Mouse (Mus musculus) liver, postnatal 0 days (tissue): ENCODE data around the gene Pirt. TPM values are rescaled to one million over a fixed set of nuclear protein-coding genes. Genes with fewer than 3 reads are reported as not detected.

Experiments
- ATAC-seq: fragments of 200-750 bp; cut with Nextera tagmentation; 2 replicates; pipeline ENCODE4 v1.8.0; 2017; ENCODE audit warnings: mild to moderate bottlenecking, moderate library complexity
- DNase-seq: peaks from one replicate; pipeline ENCODE4 v3.0.0-alpha.2; 2016
- H3K27ac ChIP-seq: fragments of 300-500 bp; sonication (generic); 2 replicates; pipeline ENCODE4 v1.5.1; 2014; ENCODE audit warnings: antibody characterized with exemption, moderate library complexity, mild to moderate bottlenecking, low read depth
- H3K27me3 ChIP-seq: fragments of 300-500 bp; sonication (generic); 2 replicates; pipeline ENCODE4 v1.6.1; 2014; ENCODE audit warnings: low read length, control low read depth, mixed read lengths; ENCODE audit not compliant: insufficient read depth
- H3K36me3 ChIP-seq: fragments of 300-500 bp; sonication (generic); replicated peaks from 2 replicates; pipeline ENCODE4 v1.6.1; 2014; ENCODE audit warnings: mild to moderate bottlenecking, control low read depth, low read length, moderate library complexity, mixed read lengths; ENCODE audit not compliant: insufficient read depth
- H3K4me1 ChIP-seq: fragments of 300-500 bp; sonication (generic); 2 replicates; pipeline ENCODE4 v1.6.1; 2014; ENCODE audit warnings: antibody characterized with exemption, mild to moderate bottlenecking, control low read depth; ENCODE audit not compliant: insufficient read depth
- H3K4me2 ChIP-seq: fragments of 300-500 bp; sonication (generic); 2 replicates; pipeline ENCODE4 v1.6.1; 2014; ENCODE audit warnings: low read depth, mild to moderate bottlenecking, low read length, moderate library complexity, mixed read lengths
- H3K4me3 ChIP-seq: fragments of 300-500 bp; sonication (generic); 2 replicates; pipeline ENCODE4 v1.5.1; 2014; ENCODE audit warnings: low read depth, low read length
- H3K9ac ChIP-seq: fragments of 300-500 bp; sonication (generic); replicated peaks from 2 replicates; pipeline ENCODE4 v1.6.1; 2014; ENCODE audit warnings: mild to moderate bottlenecking, moderate library complexity
- H3K9me3 ChIP-seq: fragments of 300-500 bp; sonication (generic); 2 replicates; pipeline ENCODE4 v1.6.1; 2016; ENCODE audit warnings: mild to moderate bottlenecking, control low read depth, low read length, mixed read lengths
- CTCF ChIP-seq: sonication (generic); IDR thresholded peaks from 2 replicates; pipeline ENCODE4 v1.5.1; 2016; ENCODE audit warnings: antibody characterized with exemption, low read depth
- EP300 ChIP-seq: IDR thresholded peaks from 2 replicates; pipeline ENCODE4 v1.6.1; 2016; ENCODE audit warnings: antibody characterized with exemption, low read depth, mild to moderate bottlenecking
- WGBS: fragments of 180-500 bp; shearing (Covaris S2); extraction: QIAGEN DNeasy Blood & Tissue Kit; methylation state at CpG from one replicate; pipeline ENCODE4 v1.1.7; 2014; ENCODE audit not compliant: insufficient replicate concordance; 5-methylcytosine and 5-hydroxymethylcytosine counted together
- polyA plus RNA-seq: library from polyadenylated mRNA; unstranded; fragments of >200 nt; fragmentation: Nextera tagmentation; extraction: Ambion mirVana; gene quantifications from 2 replicates; pipeline ENCODE4 v1.2.1, GENCODE M21; 2015

The Pirt gene
- polyA plus RNA-seq, 1 experiment from 2014 or later: not detected

- Histone ChIP-seq H3K4me2 (no peak overlapping the region), H3K36me3 (no peaks in the 10 kb centered on the region), H3K4me3 (no peak overlapping the region), H3K27ac (no peak overlapping the region), H3K9me3 (no peaks in the 10 kb centered on the region), H3K4me1 (no peaks in the 10 kb centered on the region), H3K9ac (no peak overlapping the region), H3K27me3 (no peaks in the 10 kb centered on the region)
- WGBS: 89% methylated on average over 1 of the region's 1 CpGs
- DNase-seq: no peak
- ATAC-seq: no peak
- TF ChIP-seq CTCF: no peak
Measured at GRCm38 (mm10) chr11:66963462-66963861, 51.7 kb downstream of the Pirt start.

GRCm38 (mm10) chr11:66966500-66967116 lies 54.8 kb downstream of the Pirt start:
- TF ChIP-seq CTCF (no peak), EP300 (no peak)
- H3K9me3 ChIP-seq: no peaks in the 10 kb centered on the region
- H3K27ac ChIP-seq: no peak overlapping the region
- H3K36me3 ChIP-seq: no peaks in the 10 kb centered on the region
- H3K4me2 ChIP-seq: no peak overlapping the region
- H3K9ac ChIP-seq: no peak overlapping the region
- ATAC-seq (no peak), DNase-seq (no peak)
- no peaks in the 10 kb centered on the region for H3K4me1 ChIP-seq
- WGBS: 19% methylated on average over 7 of the region's 7 CpGs
- H3K27me3 ChIP-seq: no peaks in the 10 kb centered on the region
- no peak overlapping the region for H3K4me3 ChIP-seq

GRCm38 (mm10) chr11:66968575-66968974 lies 56.8 kb downstream of the Pirt start:
- no peak for TF ChIP-seq CTCF
- TF ChIP-seq EP300: no peak
- no peak for ATAC-seq
- H3K4me2 ChIP-seq: no peak overlapping the region
- no peaks in the 10 kb centered on the region for H3K36me3 ChIP-seq
- H3K4me1 ChIP-seq: no peaks in the 10 kb centered on the region
- no peaks in the 10 kb centered on the region for H3K9me3 ChIP-seq
- no peak overlapping the region for H3K27ac ChIP-seq
- H3K4me3 ChIP-seq: no peak overlapping the region
- DNase-seq: no peak
- no peak overlapping the region for H3K9ac ChIP-seq
- no peaks in the 10 kb centered on the region for H3K27me3 ChIP-seq
- WGBS: 69% methylated on average over 1 of the region's 1 CpGs

DNA sequence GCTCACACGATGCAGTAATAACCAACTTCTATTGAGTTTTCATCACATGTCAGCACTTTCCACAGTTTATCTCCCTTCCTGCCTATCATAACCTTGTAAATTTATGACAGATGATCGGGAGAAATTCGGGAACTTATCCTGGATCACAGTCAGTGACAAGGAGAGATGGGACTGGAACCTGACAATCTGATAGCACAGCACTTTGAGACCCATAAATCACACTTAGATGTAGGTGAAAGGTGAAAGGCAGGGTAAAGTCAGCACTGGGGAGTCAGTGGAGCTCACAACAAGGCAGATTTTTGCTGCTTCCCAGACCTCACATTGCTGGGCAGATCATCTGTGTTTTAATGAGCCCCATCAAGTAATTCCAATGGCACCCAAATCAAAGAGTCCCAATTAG lies 61.7 kb downstream of the Pirt start:
- no peaks in the 10 kb centered on the region for H3K9me3 ChIP-seq
- H3K4me3 ChIP-seq: no peak overlapping the region
- no peak for TF ChIP-seq CTCF
- no peak for TF ChIP-seq EP300
- no peaks in the 10 kb centered on the region for H3K27me3 ChIP-seq
- WGBS: 57% methylated on average over 3 of the region's 3 CpGs
- DNase-seq: no peak
- H3K27ac ChIP-seq: no peak overlapping the region
- no peak overlapping the region for H3K4me2 ChIP-seq
- no peak overlapping the region for H3K9ac ChIP-seq
- H3K36me3 ChIP-seq: no peaks in the 10 kb centered on the region
- ATAC-seq: no peak
- H3K4me1 ChIP-seq: no peaks in the 10 kb centered on the region

- Histone ChIP-seq H3K4me3 (no peak overlapping the region), H3K27ac (no peak overlapping the region), H3K9ac (no peak overlapping the region), H3K4me2 (no peak overlapping the region), H3K27me3 (no peaks in the 10 kb centered on the region), H3K9me3 (no peaks in the 10 kb centered on the region), H3K4me1 (no peaks in the 10 kb centered on the region), H3K36me3 (no peaks in the 10 kb centered on the region)
- 75% methylated on average over 7 of the region's 7 CpGs for WGBS
- no peak for ATAC-seq
- TF ChIP-seq CTCF (no peak), EP300 (no peak)
- no peak for DNase-seq
Measured at GRCm38 (mm10) chr11:66975606-66976330, 64.0 kb downstream of the Pirt start.

Other genes starting within 250 kb of the Pirt start
- gene Tmem238l, start 44.7 kb downstream of the Pirt start, polyA plus RNA-seq: not detected in 2 replicates
- gene Tmem220, start 113.2 kb downstream of the Pirt start, polyA plus RNA-seq: 4.2 and 4.9 TPM in 2 replicates
- gene Adprm, start 140.6 kb downstream of the Pirt start, polyA plus RNA-seq: 15.0 and 15.4 TPM in 2 replicates
- 7.4 and 7.7 TPM in 2 replicates for gene Sco1, start 140.7 kb downstream of the Pirt start, polyA plus RNA-seq
- gene Myh3, start 166.3 kb downstream of the Pirt start, polyA plus RNA-seq: 0.06 and 0.75 TPM in 2 replicates